Mouse (Mus musculus) midbrain, embryonic 15.5 days (tissue): ENCODE data around the gene Cds1. TPM values are rescaled to one million over a fixed set of nuclear protein-coding genes. Genes with fewer than 3 reads are reported as not detected.
"Not testable (repeated sequence)": the region's sequence is repeated elsewhere in the genome, so short reads cannot be mapped to it uniquely, and the experiment has no call there.

Experiments
- ATAC-seq: fragments of 200-750 bp; cut with Nextera tagmentation; replicated peaks from 2 replicates; pipeline ENCODE4 v1.8.0; 2017; ENCODE audit warnings: moderate TSS enrichment
- H3K27ac ChIP-seq: fragments of 300-500 bp; sonication (generic); 2 replicates; pipeline ENCODE4 v1.5.1; 2015; ENCODE audit warnings: mild to moderate bottlenecking, inconsistent platforms
- H3K27me3 ChIP-seq: fragments of 300-500 bp; sonication (generic); replicated peaks from 2 replicates; pipeline ENCODE4 v1.6.1; 2015; ENCODE audit warnings: inconsistent platforms
- H3K36me3 ChIP-seq: fragments of 300-500 bp; sonication (generic); replicated peaks from 2 replicates; pipeline ENCODE4 v1.6.1; 2015; ENCODE audit warnings: inconsistent platforms
- H3K4me1 ChIP-seq: fragments of 300-500 bp; sonication (generic); 2 replicates; pipeline ENCODE4 v1.6.1; 2015; ENCODE audit warnings: inconsistent platforms
- H3K4me2 ChIP-seq: fragments of 300-500 bp; sonication (generic); 2 replicates; pipeline ENCODE4 v1.6.1; 2015; ENCODE audit warnings: inconsistent platforms, mild to moderate bottlenecking, moderate library complexity
- H3K4me3 ChIP-seq: fragments of 300-500 bp; sonication (generic); 2 replicates; pipeline ENCODE4 v1.5.1; 2015; ENCODE audit warnings: mild to moderate bottlenecking, inconsistent platforms
- H3K9ac ChIP-seq: fragments of 300-500 bp; sonication (generic); 2 replicates; pipeline ENCODE4 v1.6.1; 2015; ENCODE audit warnings: mild to moderate bottlenecking, inconsistent platforms
- H3K9me3 ChIP-seq: fragments of 300-500 bp; sonication (generic); 2 replicates; pipeline ENCODE4 v1.6.1; 2016; ENCODE audit warnings: inconsistent platforms
- WGBS: fragments of 180-500 bp; shearing (Covaris S2); methylation state at CpG from one replicate; pipeline ENCODE4 v1.1.7; 2015; ENCODE audit warnings: mixed read lengths; 5-methylcytosine and 5-hydroxymethylcytosine counted together
- polyA plus RNA-seq: library from polyadenylated mRNA; unstranded; fragments of >200 nt; fragmentation: Nextera tagmentation; extraction: Ambion mirVana; gene quantifications from 2 replicates; pipeline ENCODE4 v1.2.1, GENCODE M21; 2015

Cds1 gene
- polyA plus RNA-seq, 1 experiment from 2014 or later, result 7.2 TPM

GRCm38 (mm10) chr5:101836221-101836620 lies 71.3 kb downstream of the Cds1 start:
- no peak for ATAC-seq
- peaks cover 62% of the 10 kb centered on the region for H3K36me3 ChIP-seq
- no peaks in the 10 kb centered on the region for H3K9me3 ChIP-seq
- H3K4me2 ChIP-seq, result no peak overlapping the region
- H3K4me1 ChIP-seq, result no peaks in the 10 kb centered on the region
- 91% methylated on average over 11 of the region's 11 CpGs for WGBS
- H3K4me3 ChIP-seq, result no peak overlapping the region
- H3K27ac ChIP-seq, result no peak overlapping the region; the same call in 1 of the 2 replicates
- no peaks in the 10 kb centered on the region for H3K27me3 ChIP-seq
- no peak overlapping the region for H3K9ac ChIP-seq

- 96% methylated on average over 2 of the region's 2 CpGs for WGBS
Measured at GRCm38 (mm10) chr5:101837605-101838004, 72.7 kb downstream of the Cds1 start.

GRCm38 (mm10) chr5:101840476-101840875 lies 75.5 kb downstream of the Cds1 start:
- no peaks in the 10 kb centered on the region for H3K4me1 ChIP-seq
- H3K9me3 ChIP-seq, result no peaks in the 10 kb centered on the region
- 97% methylated on average over 5 of the region's 5 CpGs for WGBS
- H3K4me2 ChIP-seq, result no peak overlapping the region
- H3K4me3 ChIP-seq, result no peak overlapping the region
- H3K27ac ChIP-seq, result no peak overlapping the region
- no peak for ATAC-seq
- H3K9ac ChIP-seq, result no peak overlapping the region
- H3K27me3 ChIP-seq, result no peaks in the 10 kb centered on the region
- H3K36me3 ChIP-seq, result peaks cover 82% of the 10 kb centered on the region

More at GRCm38 (mm10) chr5:101837605-101838004, 72.7 kb downstream of the Cds1 start:
- H3K27ac ChIP-seq, ATAC-seq, H3K9ac ChIP-seq, H3K4me1 ChIP-seq, H3K4me3 ChIP-seq, H3K27me3 ChIP-seq, H3K4me2 ChIP-seq, H3K9me3 ChIP-seq: not testable (repeated sequence)
- peaks cover 67% of the 10 kb centered on the region for H3K36me3 ChIP-seq

- 94% methylated on average over 14 of the region's 14 CpGs for WGBS
Measured at GRCm38 (mm10) chr5:101845011-101845410, 80.1 kb downstream of the Cds1 start.

GRCm38 (mm10) chr5:101845930-101846329 lies 81.0 kb downstream of the Cds1 start:
- no peak overlapping the region for H3K27ac ChIP-seq
- WGBS, result 87% methylated on average over 8 of the region's 8 CpGs
- H3K4me2 ChIP-seq, result no peak overlapping the region
- no peaks in the 10 kb centered on the region for H3K27me3 ChIP-seq
- no peaks in the 10 kb centered on the region for H3K4me1 ChIP-seq
- H3K36me3 ChIP-seq, result peaks cover 92% of the 10 kb centered on the region
- H3K4me3 ChIP-seq, result no peak overlapping the region
- no peak overlapping the region for H3K9ac ChIP-seq
- ATAC-seq, result no peak
- no peaks in the 10 kb centered on the region for H3K9me3 ChIP-seq

More at GRCm38 (mm10) chr5:101845011-101845410, 80.1 kb downstream of the Cds1 start:
- H3K9me3 ChIP-seq, result no peaks in the 10 kb centered on the region
- no peak overlapping the region for H3K4me3 ChIP-seq
- H3K4me2 ChIP-seq, result no peak overlapping the region
- H3K9ac ChIP-seq, result no peak overlapping the region
- H3K36me3 ChIP-seq, result peaks cover 92% of the 10 kb centered on the region
- no peak overlapping the region for H3K27ac ChIP-seq
- no peaks in the 10 kb centered on the region for H3K4me1 ChIP-seq
- H3K27me3 ChIP-seq, result no peaks in the 10 kb centered on the region
- no peak for ATAC-seq

GRCm38 (mm10) chr5:101847323-101847722 lies 82.4 kb downstream of the Cds1 start:
- H3K4me3 ChIP-seq, result no peak overlapping the region
- ATAC-seq, result no peak
- H3K27ac ChIP-seq, result no peak overlapping the region
- no peaks in the 10 kb centered on the region for H3K9me3 ChIP-seq
- peaks cover 92% of the 10 kb centered on the region for H3K36me3 ChIP-seq
- no peaks in the 10 kb centered on the region for H3K4me1 ChIP-seq
- WGBS, result 92% methylated on average over 7 of the region's 7 CpGs
- no peaks in the 10 kb centered on the region for H3K27me3 ChIP-seq
- H3K4me2 ChIP-seq, result no peak overlapping the region
- no peak overlapping the region for H3K9ac ChIP-seq

GRCm38 (mm10) chr5:101847762-101848161 lies 82.8 kb downstream of the Cds1 start:
- peaks cover 92% of the 10 kb centered on the region for H3K36me3 ChIP-seq
- no peak overlapping the region for H3K27ac ChIP-seq
- H3K4me2 ChIP-seq, result no peak overlapping the region
- no peaks in the 10 kb centered on the region for H3K4me1 ChIP-seq
- ATAC-seq, result no peak
- H3K9ac ChIP-seq, result no peak overlapping the region
- H3K9me3 ChIP-seq, result no peaks in the 10 kb centered on the region
- no peaks in the 10 kb centered on the region for H3K27me3 ChIP-seq
- H3K4me3 ChIP-seq, result no peak overlapping the region
- 76% methylated on average over 4 of the region's 4 CpGs for whole genome bisulfite sequencing

GRCm38 (mm10) chr5:101851133-101851532 lies 86.2 kb downstream of the Cds1 start:
- Histone ChIP-seq H3K9ac (no peak overlapping the region), H3K27me3 (no peaks in the 10 kb centered on the region), H3K36me3 (peaks cover 94% of the 10 kb centered on the region), H3K27ac (no peak overlapping the region), H3K4me3 (no peak overlapping the region), H3K9me3 (no peaks in the 10 kb centered on the region), H3K4me1 (no peaks in the 10 kb centered on the region), H3K4me2 (no peak overlapping the region)
- ATAC-seq, result no peak
- 98% methylated on average over 7 of the region's 7 CpGs for WGBS

GRCm38 (mm10) chr5:101852116-101852680 lies 87.3 kb downstream of the Cds1 start:
- Histone ChIP-seq H3K9me3 (no peaks in the 10 kb centered on the region), H3K27me3 (no peaks in the 10 kb centered on the region), H3K4me1 (no peaks in the 10 kb centered on the region), H3K4me3 (no peak overlapping the region), H3K4me2 (no peak overlapping the region), H3K36me3 (peaks cover 84% of the 10 kb centered on the region), H3K27ac (no peak overlapping the region), H3K9ac (no peak overlapping the region)
- 91% methylated on average over 21 of the region's 21 CpGs for WGBS
- ATAC-seq, result no peak

GRCm38 (mm10) chr5:101854100-101854499 lies 89.2 kb downstream of the Cds1 start:
- ATAC-seq, result no peak
- peaks cover 68% of the 10 kb centered on the region for H3K36me3 ChIP-seq
- H3K27ac ChIP-seq, result no peak overlapping the region
- H3K4me2 ChIP-seq, result no peak overlapping the region
- 97% methylated on average over 11 of the region's 11 CpGs for WGBS
- H3K4me3 ChIP-seq, result no peak overlapping the region
- no peaks in the 10 kb centered on the region for H3K27me3 ChIP-seq
- no peaks in the 10 kb centered on the region for H3K4me1 ChIP-seq
- H3K9ac ChIP-seq, result no peak overlapping the region
- H3K9me3 ChIP-seq, result no peaks in the 10 kb centered on the region

- no peak overlapping the region for H3K9ac ChIP-seq
- no peak overlapping the region for H3K4me2 ChIP-seq
- H3K4me1 ChIP-seq, result no peaks in the 10 kb centered on the region
- H3K27ac ChIP-seq, result no peak overlapping the region
- H3K27me3 ChIP-seq, result no peaks in the 10 kb centered on the region
- peaks cover 68% of the 10 kb centered on the region for H3K36me3 ChIP-seq
- ATAC-seq, result no peak
- no peak overlapping the region for H3K4me3 ChIP-seq
- no peaks in the 10 kb centered on the region for H3K9me3 ChIP-seq
- WGBS, result 85% methylated on average over 7 of the region's 7 CpGs
Measured at GRCm38 (mm10) chr5:101854667-101855066, 89.7 kb downstream of the Cds1 start.

GRCm38 (mm10) chr5:101855475-101855874 lies 90.5 kb downstream of the Cds1 start:
- Histone ChIP-seq H3K27me3 (no peaks in the 10 kb centered on the region), H3K9ac (no peak overlapping the region), H3K9me3 (no peaks in the 10 kb centered on the region), H3K4me2 (no peak overlapping the region), H3K4me1 (no peaks in the 10 kb centered on the region), H3K4me3 (no peak overlapping the region), H3K36me3 (peaks cover 64% of the 10 kb centered on the region), H3K27ac (no peak overlapping the region)
- ATAC-seq, result no peak
- 96% methylated on average over 16 of the region's 16 CpGs for WGBS

- Histone ChIP-seq H3K4me2 (no peak overlapping the region), H3K9ac (no peak overlapping the region), H3K27ac (no peak overlapping the region), H3K4me3 (no peak overlapping the region), H3K27me3 (no peaks in the 10 kb centered on the region), H3K36me3 (peaks cover 53% of the 10 kb centered on the region), H3K9me3 (no peaks in the 10 kb centered on the region), H3K4me1 (no peaks in the 10 kb centered on the region)
- 87% methylated on average over 10 of the region's 10 CpGs for WGBS
- no peak for ATAC-seq
Measured at GRCm38 (mm10) chr5:101858891-101859436, 94.0 kb downstream of the Cds1 start.
